In the genomic region with DNA sequence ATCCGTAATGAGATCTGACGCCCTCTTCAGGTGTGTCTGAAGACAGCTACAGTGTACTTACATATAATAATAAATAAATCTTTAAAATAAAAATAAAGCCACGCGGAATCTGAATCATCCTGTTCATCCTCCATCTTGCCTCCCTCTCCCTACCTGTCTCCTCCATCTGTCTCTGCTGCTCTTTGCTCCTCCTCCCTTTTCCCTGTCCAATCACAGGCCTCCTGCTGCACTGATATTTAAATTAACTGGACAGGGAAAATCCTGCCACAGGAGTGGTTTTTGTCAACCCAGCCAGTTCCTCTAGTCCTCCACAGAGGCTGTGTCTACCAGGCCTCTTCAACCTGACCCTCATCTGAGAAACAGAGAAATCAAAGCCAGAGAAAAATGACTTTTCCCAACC, we compare ENCODE assay signal across 15 mouse cellular contexts.
"Had no signal": no experiment of that assay in that cellular context is flagged by ENCODE, and none has a peak within 500 bp of the region (broad histone marks: within the 10 kb centered on the region; RNA-seq: fewer than 3 reads in every experiment).

No protein-coding gene starts in this region.

- H3K27me3 ChIP-seq: neural tube, embryonic 15.5 days; stomach, embryonic 15.5 days had no signal

- H3K36me3 ChIP-seq: neural tube, embryonic 15.5 days; stomach, embryonic 15.5 days had no signal

- H3K27ac ChIP-seq: neural tube, embryonic 15.5 days; stomach, embryonic 15.5 days; stomach, postnatal 0 days had no signal

- H3K9ac ChIP-seq: neural tube, embryonic 15.5 days; stomach, embryonic 15.5 days had no signal

- DNase-seq: retina, postnatal 1 day; right cerebral cortex, adult 18-20 months; right cerebral cortex, postnatal 14 days; right cerebral cortex, postnatal 25 days; right cerebral cortex, postnatal 4 days; spleen, adult 18-20 months; thymus, adult 18-20 months; thymus, adult 2 months; thymus, postnatal 14 days; thymus, postnatal 25 days; thymus, postnatal 36 days; thymus, postnatal 4 days had no signal

- H3K4me2 ChIP-seq: neural tube, embryonic 15.5 days; stomach, embryonic 15.5 days had no signal

- H3K9me3 ChIP-seq: neural tube, embryonic 15.5 days; stomach, embryonic 15.5 days had no signal

- H3K4me3 ChIP-seq: neural tube, embryonic 15.5 days; stomach, embryonic 15.5 days had no signal
